Mouse (Mus musculus) testis, postnatal 10 days (tissue): ENCODE results near the gene Islr.

Source experiments
- DNase-seq: peaks from one replicate; pipeline ENCODE4 v3.0.0; 2021; ENCODE audit warnings: low spot score

Islr gene

DNA sequence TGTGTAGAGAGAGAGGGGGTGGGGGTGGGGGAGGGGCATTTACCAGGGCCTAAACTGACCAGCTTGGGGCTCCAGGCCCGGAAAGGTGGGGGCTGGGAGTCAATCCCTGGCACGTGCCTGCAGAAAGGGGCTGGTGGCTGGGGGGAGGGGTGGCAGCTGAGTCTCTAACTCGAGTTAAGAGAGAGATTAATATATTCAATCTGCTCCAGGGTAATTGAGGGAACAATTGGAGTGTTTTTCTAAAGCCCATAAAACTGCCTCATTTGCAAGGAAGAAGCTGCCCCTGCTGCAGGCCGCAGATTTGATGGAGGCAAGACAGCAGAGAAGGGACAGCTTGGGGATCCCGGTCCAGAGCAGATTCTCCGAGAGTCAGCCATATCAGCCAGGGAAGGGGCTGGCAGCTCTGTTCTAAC, 91.2 kb downstream of the Islr start:
- no peak for DNase-seq

DNA sequence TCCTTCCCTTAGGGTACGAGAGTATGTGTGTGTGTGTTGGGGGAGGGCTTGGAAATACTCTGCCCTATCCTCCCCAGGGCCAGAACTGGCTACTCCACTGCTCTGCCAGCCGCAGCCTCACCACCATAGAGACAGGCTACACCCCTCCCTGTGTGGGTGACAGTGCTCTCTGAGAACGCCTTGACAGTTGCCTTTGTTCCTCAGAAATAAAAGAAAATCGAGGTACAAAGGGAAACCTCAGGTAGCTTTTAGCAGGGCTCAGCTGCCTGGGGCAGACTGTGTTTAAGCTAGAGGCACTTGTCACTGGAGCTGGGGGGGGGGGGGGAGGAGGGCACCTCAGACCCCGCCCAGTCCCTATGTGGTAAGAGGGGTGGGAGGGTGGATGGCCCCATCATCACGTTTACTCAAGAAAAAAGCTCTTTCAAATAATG, 91.8 kb downstream of the Islr start:
- no peak for DNase-seq

DNA sequence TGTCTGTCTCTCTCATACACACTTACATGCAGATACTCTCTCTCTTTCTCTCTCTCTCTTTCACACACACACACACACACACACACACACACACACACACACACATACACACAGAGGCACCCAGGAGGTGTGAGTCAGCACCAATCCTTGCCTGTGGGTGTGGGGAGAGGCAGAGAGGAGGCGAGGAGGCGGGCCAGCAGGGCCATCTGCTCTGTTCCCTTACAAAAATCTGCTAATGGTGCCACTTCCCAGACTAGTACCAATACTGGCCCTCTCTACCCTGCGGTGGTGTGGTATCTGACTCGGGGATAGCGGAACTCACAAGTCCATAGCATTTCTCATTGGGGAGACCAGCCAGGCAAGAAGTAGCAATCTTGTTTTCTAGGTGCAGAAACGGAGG, 92.7 kb downstream of the Islr start:
- no peak for DNase-seq

DNA sequence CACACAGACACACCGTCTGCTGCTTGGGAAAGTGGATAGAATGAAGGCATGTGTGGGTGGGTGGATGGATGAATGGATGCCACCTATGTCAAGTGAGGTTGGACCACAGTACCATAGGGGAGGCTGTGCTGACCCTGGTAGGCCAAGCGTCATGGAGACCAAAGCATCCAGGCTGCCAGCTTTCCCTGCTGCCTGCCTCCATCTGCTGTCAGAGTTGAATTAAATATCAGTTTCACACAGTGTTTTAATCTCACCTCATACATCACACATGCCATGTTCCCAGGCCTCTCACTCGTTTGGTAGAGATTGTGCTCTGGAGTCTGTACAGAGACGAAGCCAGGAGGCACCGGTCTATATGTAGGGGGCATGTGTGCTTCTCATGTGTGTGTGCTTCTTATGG, 93.3 kb downstream of the Islr start:
- no peak for DNase-seq

DNA sequence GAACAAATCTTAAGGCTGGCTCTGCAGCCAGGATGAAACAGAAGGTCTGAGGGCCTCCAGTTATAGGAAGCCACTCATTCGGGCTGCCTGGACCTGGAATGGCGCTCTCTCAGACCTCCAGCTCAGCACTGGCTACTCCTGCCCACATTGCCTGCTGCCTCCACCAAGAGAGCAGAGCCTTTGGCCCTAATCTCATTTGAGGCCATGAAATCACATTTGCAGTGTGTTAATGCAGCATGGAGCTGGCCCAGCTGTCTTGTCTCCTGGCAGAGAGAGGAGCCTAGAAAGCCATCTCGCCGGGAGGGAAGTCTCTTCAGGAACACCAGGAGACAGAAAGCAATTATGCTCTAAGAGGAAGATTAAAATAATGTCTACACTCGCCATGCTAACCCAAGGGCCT, 96.6 kb downstream of the Islr start:
- no peak for DNase-seq
